Mouse (Mus musculus): ENCODE results near the gene Gpatch11. TPM values are rescaled to one million over a fixed set of nuclear protein-coding genes. Genes with fewer than 3 reads are reported as not detected.
"Not testable (repeated sequence)": the region's sequence is repeated elsewhere in the genome, so short reads cannot be mapped to it uniquely, and the experiment has no call there.

The Gpatch11 gene
- total RNA-seq (2022) = 10 to 100 TPM; 15.9 to 27.9 (median 23.1) TPM

- DNase-seq (ENCODE audit: low spot score in 2 of 2) = peak; percentile 94 to 97
These were observed at the start of gene Gpatch11, which contains the start of gene Heatr5b for GRCm38 (mm10) chr17:78834856-78835835. Gpatch11 (plus strand) TSS chr17:78835567. Heatr5b (minus strand) TSS chr17:78835364.

- DNase-seq (ENCODE audit: low spot score in 2 of 2) = not testable (repeated sequence)
These were observed 47.1 kb upstream of the Gpatch11 start for GRCm38 (mm10) chr17:78788273-78788672.

GRCm38 (mm10) chr17:78791068-78791689 is 44.2 kb upstream of the Gpatch11 start:
- DNase-seq (ENCODE audit: low spot score in 2 of 2) = no peak

- no peak for DNase-seq (ENCODE audit: low spot score in 2 of 2)
These were observed 43.7 kb upstream of the Gpatch11 start for GRCm38 (mm10) chr17:78791690-78792070.

- DNase-seq (ENCODE audit: low spot score in 2 of 2) = no peak
These were observed 43.2 kb upstream of the Gpatch11 start for GRCm38 (mm10) chr17:78792122-78792521.

- DNase-seq (ENCODE audit: low spot score in 2 of 2) = no peak
These were observed 41.0 kb upstream of the Gpatch11 start for GRCm38 (mm10) chr17:78794390-78794789.

- DNase-seq (ENCODE audit: low spot score in 2 of 2) = no peak
These were observed 38.1 kb upstream of the Gpatch11 start for GRCm38 (mm10) chr17:78797222-78797621.

- DNase-seq (ENCODE audit: low spot score in 2 of 2) = no peak
These were observed 26.3 kb upstream of the Gpatch11 start for GRCm38 (mm10) chr17:78809019-78809418.

- DNase-seq (ENCODE audit: low spot score in 2 of 2) = no peak
These were observed 25.8 kb upstream of the Gpatch11 start for GRCm38 (mm10) chr17:78809582-78809981.

GRCm38 (mm10) chr17:78824346-78824745 is 11.0 kb upstream of the Gpatch11 start:
- peak; percentile 5 to 20 for DNase-seq (ENCODE audit: low spot score in 2 of 2)

- no peak for DNase-seq (ENCODE audit: low spot score in 2 of 2)
These were observed 689 bp downstream of the Gpatch11 start for GRCm38 (mm10) chr17:78836056-78836455.

GRCm38 (mm10) chr17:78842271-78842928 is 7.0 kb downstream of the Gpatch11 start:
- DNase-seq (ENCODE audit: low spot score in 2 of 2) = no peak

GRCm38 (mm10) chr17:78856243-78856642 is 20.9 kb downstream of the Gpatch11 start:
- no peak for DNase-seq (ENCODE audit: low spot score in 2 of 2)

GRCm38 (mm10) chr17:78873886-78874285 is 38.5 kb downstream of the Gpatch11 start:
- DNase-seq (ENCODE audit: low spot score in 2 of 2) = no peak

- DNase-seq (ENCODE audit: low spot score in 2 of 2) = no peak
These were observed 46.5 kb downstream of the Gpatch11 start for GRCm38 (mm10) chr17:78881878-78882304.

- peak; percentile 68 to 70 for DNase-seq (ENCODE audit: low spot score in 2 of 2)
These were observed 47.2 kb downstream of the Gpatch11 start, which contains the start of gene Eif2ak2 for GRCm38 (mm10) chr17:78882401-78883112. Eif2ak2 (minus strand) TSS chr17:78882573.

GRCm38 (mm10) chr17:78883291-78883690 is 47.9 kb downstream of the Gpatch11 start:
- no peak for DNase-seq (ENCODE audit: low spot score in 2 of 2)

GRCm38 (mm10) chr17:78885286-78886065 is 50.1 kb downstream of the Gpatch11 start:
- DNase-seq (ENCODE audit: low spot score in 2 of 2) = no peak

- DNase-seq (ENCODE audit: low spot score in 2 of 2) = no peak
These were observed 53.2 kb downstream of the Gpatch11 start for GRCm38 (mm10) chr17:78888554-78888953.

- DNase-seq (ENCODE audit: low spot score in 2 of 2) = no peak
These were observed 53.8 kb downstream of the Gpatch11 start for GRCm38 (mm10) chr17:78889184-78889583.

Data from gastrocnemius, adult 8-10 months (tissue).